Mouse (Mus musculus): ENCODE measurements around the gene Metap1d.

DNA sequence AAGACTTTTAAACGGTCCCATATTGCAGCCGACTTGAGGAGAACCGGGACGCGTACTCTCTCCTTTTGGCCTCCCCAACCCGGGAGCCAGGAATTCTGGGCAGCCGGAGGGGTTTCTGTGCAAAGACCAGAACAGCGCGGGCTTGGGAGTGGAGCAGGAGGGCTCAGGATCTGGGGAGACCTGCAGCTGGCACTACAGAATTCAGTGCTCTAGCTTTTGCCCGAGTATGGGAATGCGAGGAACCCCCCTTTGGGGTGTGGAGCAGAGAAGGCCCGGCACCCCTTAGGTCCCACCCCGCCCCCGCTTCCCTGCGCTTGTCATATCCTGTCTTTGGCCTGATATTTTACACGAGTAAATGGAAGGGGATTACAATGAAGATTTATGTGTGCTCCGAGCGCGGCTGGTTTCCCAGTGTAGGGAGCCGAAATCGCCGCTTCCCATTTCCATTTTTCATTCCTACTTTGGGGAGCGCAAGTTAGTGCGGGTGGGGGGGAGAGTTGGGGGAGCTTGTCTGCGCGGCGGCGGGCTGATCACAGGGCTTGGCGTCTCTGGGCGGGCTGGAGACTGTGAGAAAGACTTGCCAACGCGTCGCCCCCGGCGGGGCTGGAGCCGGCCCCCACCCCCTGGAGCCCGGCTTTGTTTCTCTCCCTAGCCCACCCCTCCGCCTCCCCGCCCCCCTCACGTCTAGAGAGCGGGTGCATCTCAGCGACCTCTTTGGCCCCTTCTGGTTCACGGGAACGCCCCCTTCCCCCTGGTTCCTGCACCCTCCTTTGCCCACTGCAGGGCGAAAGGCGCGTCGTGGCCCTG is 87.7 kb downstream of the Metap1d start:
- TF ChIP-seq TAL1 (IDR thresholded peaks at IDR 0.05; ENCODE audit: low read length) (no peak), GATA1 (IDR thresholded peaks at IDR 0.05; ENCODE audit: low read length) (no peak)
